Mouse (Mus musculus): ENCODE measurements around the gene Mark3.

GRCm38 (mm10) chr12:111680661-111681060 is 106.3 kb downstream of the Mark3 start:
- TF ChIP-seq CTCF (IDR thresholded peaks at IDR 0.05; ENCODE audit: low read depth) (no peak), EP300 (IDR thresholded peaks at IDR 0.05; ENCODE audit: low read depth) (no peak)

All from liver, embryonic 14.5 days (tissue).